Mouse (Mus musculus) lung, adult 18-20 months (tissue): Measurements from ENCODE around the gene Cdc20b.

Experiments used
- DNase-seq, 2 experiments: peaks; one replicate each; pipeline ENCODE4 v3.0.0; 2022; ENCODE audit warnings: mixed read lengths in 2 of 2

Cdc20b gene

GRCm38 (mm10) chr13:113100879-113101278 lies 66.0 kb downstream of the Cdc20b start, which contains the start of gene Gzma:
Gzma (minus strand) TSS chr13:113100981.
- DNase-seq, result no peak

GRCm38 (mm10) chr13:113101804-113102203 lies 66.9 kb downstream of the Cdc20b start:
- DNase-seq, result no peak

- DNase-seq, result no peak
Measured at GRCm38 (mm10) chr13:113104759-113105158, 69.8 kb downstream of the Cdc20b start.

- peak; percentile 7 to 14 for DNase-seq
Measured at GRCm38 (mm10) chr13:113118977-113119376, 84.1 kb downstream of the Cdc20b start.

- no peak for DNase-seq
Measured at GRCm38 (mm10) chr13:113120324-113121237, 85.7 kb downstream of the Cdc20b start.

GRCm38 (mm10) chr13:113121326-113121725 lies 86.4 kb downstream of the Cdc20b start:
- no peak for DNase-seq

- DNase-seq, result no peak
Measured at GRCm38 (mm10) chr13:113129974-113130373, 95.1 kb downstream of the Cdc20b start.

- DNase-seq, result no peak
Measured at GRCm38 (mm10) chr13:113139597-113139996, 104.7 kb downstream of the Cdc20b start.
